Mouse (Mus musculus): Measurements from ENCODE around the gene Twist2. TPM values are rescaled to one million over a fixed set of nuclear protein-coding genes. Genes with fewer than 3 reads are reported as not detected.

The Twist2 gene
- polyA plus RNA-seq, 1 experiment from 2014 or later: 7.8 TPM

- DNase-seq (ENCODE audit: low spot score, missing footprints) (peak; percentile 74), ATAC-seq (ENCODE audit: low FRiP score) (no peak)
- Histone ChIP-seq H3K4me3 (ENCODE audit: low read depth, low read length) (no peak overlapping the region), H3K36me3 (ENCODE audit: control insufficient read depth, insufficient read depth, low read length) (no peaks in the 10 kb centered on the region), H3K27me3 (ENCODE audit: control insufficient read depth, insufficient read depth, low read length) (no peaks in the 10 kb centered on the region), H3K27ac (ENCODE audit: low read depth, low read length) (no peak overlapping the region), H3K4me1 (ENCODE audit: control insufficient read depth, insufficient read depth, low read length) (no peaks in the 10 kb centered on the region), H3K9ac (ENCODE audit: low read length) (no peak overlapping the region), H3K9me3 (ENCODE audit: control insufficient read depth, low read length) (no peaks in the 10 kb centered on the region), H3K4me2 (no peak overlapping the region)
- 49% methylated on average over 12 of the region's 12 CpGs for WGBS
Observed at GRCm38 (mm10) chr1:91770221-91770624, 31.0 kb upstream of the Twist2 start.

- peak; percentile 78 for DNase-seq (ENCODE audit: low spot score, missing footprints)
- no peaks in the 10 kb centered on the region for H3K9me3 ChIP-seq (ENCODE audit: control insufficient read depth, low read length)
- no peak overlapping the region for H3K4me3 ChIP-seq (ENCODE audit: low read depth, low read length)
- no peak overlapping the region for H3K4me2 ChIP-seq
- 24% methylated on average over 10 of the region's 10 CpGs for WGBS
- no peaks in the 10 kb centered on the region for H3K27me3 ChIP-seq (ENCODE audit: control insufficient read depth, insufficient read depth, low read length)
- no peak overlapping the region for H3K9ac ChIP-seq (ENCODE audit: low read length)
- no peak for ATAC-seq (ENCODE audit: low FRiP score)
- H3K27ac ChIP-seq (ENCODE audit: low read depth, low read length): no peak overlapping the region
- no peaks in the 10 kb centered on the region for H3K4me1 ChIP-seq (ENCODE audit: control insufficient read depth, insufficient read depth, low read length)
- no peaks in the 10 kb centered on the region for H3K36me3 ChIP-seq (ENCODE audit: control insufficient read depth, insufficient read depth, low read length)
Observed at GRCm38 (mm10) chr1:91770676-91771075, 30.6 kb upstream of the Twist2 start.

GRCm38 (mm10) chr1:91776928-91777327 lies 24.3 kb upstream of the Twist2 start:
- H3K9ac ChIP-seq (ENCODE audit: low read length): no peak overlapping the region
- DNase-seq (ENCODE audit: low spot score, missing footprints) (peak; percentile 66), ATAC-seq (ENCODE audit: low FRiP score) (no peak)
- H3K4me2 ChIP-seq: no peak overlapping the region
- no peak overlapping the region for H3K27ac ChIP-seq (ENCODE audit: low read depth, low read length)
- H3K36me3 ChIP-seq (ENCODE audit: control insufficient read depth, insufficient read depth, low read length): no peaks in the 10 kb centered on the region
- no peaks in the 10 kb centered on the region for H3K27me3 ChIP-seq (ENCODE audit: control insufficient read depth, insufficient read depth, low read length)
- 78% methylated on average over 5 of the region's 5 CpGs for WGBS
- no peak overlapping the region for H3K4me3 ChIP-seq (ENCODE audit: low read depth, low read length)
- no peaks in the 10 kb centered on the region for H3K9me3 ChIP-seq (ENCODE audit: control insufficient read depth, low read length)
- H3K4me1 ChIP-seq (ENCODE audit: control insufficient read depth, insufficient read depth, low read length): no peaks in the 10 kb centered on the region

GRCm38 (mm10) chr1:91779819-91780218 lies 21.4 kb upstream of the Twist2 start:
- H3K36me3 ChIP-seq (ENCODE audit: control insufficient read depth, insufficient read depth, low read length): no peaks in the 10 kb centered on the region
- no peak overlapping the region for H3K9ac ChIP-seq (ENCODE audit: low read length)
- no peak for ATAC-seq (ENCODE audit: low FRiP score)
- WGBS: 92% methylated on average over 4 of the region's 4 CpGs
- no peaks in the 10 kb centered on the region for H3K27me3 ChIP-seq (ENCODE audit: control insufficient read depth, insufficient read depth, low read length)
- no peaks in the 10 kb centered on the region for H3K9me3 ChIP-seq (ENCODE audit: control insufficient read depth, low read length)
- no peak overlapping the region for H3K4me2 ChIP-seq
- H3K27ac ChIP-seq (ENCODE audit: low read depth, low read length): no peak overlapping the region
- H3K4me3 ChIP-seq (ENCODE audit: low read depth, low read length): no peak overlapping the region
- no peaks in the 10 kb centered on the region for H3K4me1 ChIP-seq (ENCODE audit: control insufficient read depth, insufficient read depth, low read length)
- DNase-seq (ENCODE audit: low spot score, missing footprints): no peak

- Histone ChIP-seq H3K9ac (ENCODE audit: low read length) (no peak overlapping the region), H3K36me3 (ENCODE audit: control insufficient read depth, insufficient read depth, low read length) (no peaks in the 10 kb centered on the region), H3K4me3 (ENCODE audit: low read depth, low read length) (no peak overlapping the region), H3K9me3 (ENCODE audit: control insufficient read depth, low read length) (no peaks in the 10 kb centered on the region), H3K27ac (ENCODE audit: low read depth, low read length) (no peak overlapping the region), H3K4me2 (no peak overlapping the region), H3K27me3 (ENCODE audit: control insufficient read depth, insufficient read depth, low read length) (no peaks in the 10 kb centered on the region), H3K4me1 (ENCODE audit: control insufficient read depth, insufficient read depth, low read length) (no peaks in the 10 kb centered on the region)
- 85% methylated on average over 7 of the region's 7 CpGs for WGBS
- DNase-seq (ENCODE audit: low spot score, missing footprints) (no peak), ATAC-seq (ENCODE audit: low FRiP score) (no peak)
Observed at GRCm38 (mm10) chr1:91781182-91781581, 20.1 kb upstream of the Twist2 start.

GRCm38 (mm10) chr1:91784162-91784561 lies 17.1 kb upstream of the Twist2 start:
- Histone ChIP-seq H3K36me3 (ENCODE audit: control insufficient read depth, insufficient read depth, low read length) (no peaks in the 10 kb centered on the region), H3K4me3 (ENCODE audit: low read depth, low read length) (no peak overlapping the region), H3K4me2 (no peak overlapping the region), H3K27ac (ENCODE audit: low read depth, low read length) (no peak overlapping the region), H3K9me3 (ENCODE audit: control insufficient read depth, low read length) (no peaks in the 10 kb centered on the region), H3K9ac (ENCODE audit: low read length) (no peak overlapping the region), H3K27me3 (ENCODE audit: control insufficient read depth, insufficient read depth, low read length) (no peaks in the 10 kb centered on the region), H3K4me1 (ENCODE audit: control insufficient read depth, insufficient read depth, low read length) (no peaks in the 10 kb centered on the region)
- DNase-seq (ENCODE audit: low spot score, missing footprints) (no peak), ATAC-seq (ENCODE audit: low FRiP score) (no peak)
- WGBS: 81% methylated on average over 3 of the region's 3 CpGs

- H3K4me3 ChIP-seq (ENCODE audit: low read depth, low read length): no peak overlapping the region
- no peak overlapping the region for H3K27ac ChIP-seq (ENCODE audit: low read depth, low read length)
- 63% methylated on average over 3 of the region's 3 CpGs for WGBS
- no peaks in the 10 kb centered on the region for H3K9me3 ChIP-seq (ENCODE audit: control insufficient read depth, low read length)
- DNase-seq (ENCODE audit: low spot score, missing footprints) (no peak), ATAC-seq (ENCODE audit: low FRiP score) (no peak)
- no peak overlapping the region for H3K4me2 ChIP-seq
- H3K27me3 ChIP-seq (ENCODE audit: control insufficient read depth, insufficient read depth, low read length): peaks cover 43% of the 10 kb centered on the region
- H3K9ac ChIP-seq (ENCODE audit: low read length): no peak overlapping the region
- no peaks in the 10 kb centered on the region for H3K36me3 ChIP-seq (ENCODE audit: control insufficient read depth, insufficient read depth, low read length)
- H3K4me1 ChIP-seq (ENCODE audit: control insufficient read depth, insufficient read depth, low read length): peaks cover 17% of the 10 kb centered on the region
Observed at GRCm38 (mm10) chr1:91799323-91799722, 1.9 kb upstream of the Twist2 start.

GRCm38 (mm10) chr1:91800348-91800747 lies 913 bp upstream of the Twist2 start:
- Histone ChIP-seq H3K27ac (ENCODE audit: low read depth, low read length) (no peak overlapping the region), H3K4me3 (ENCODE audit: low read depth, low read length) (peak overlapping the region; percentile 44; the same call in 1 of the 2 replicates), H3K27me3 (ENCODE audit: control insufficient read depth, insufficient read depth, low read length) (peaks cover 45% of the 10 kb centered on the region), H3K9ac (ENCODE audit: low read length) (no peak overlapping the region), H3K4me2 (peak overlapping the region; percentile 81), H3K4me1 (ENCODE audit: control insufficient read depth, insufficient read depth, low read length) (peaks cover 17% of the 10 kb centered on the region), H3K9me3 (ENCODE audit: control insufficient read depth, low read length) (no peaks in the 10 kb centered on the region), H3K36me3 (ENCODE audit: control insufficient read depth, insufficient read depth, low read length) (no peaks in the 10 kb centered on the region)
- 19% methylated on average over 13 of the region's 13 CpGs for WGBS
- ATAC-seq (ENCODE audit: low FRiP score) (no peak), DNase-seq (ENCODE audit: low spot score, missing footprints) (no peak)

GRCm38 (mm10) chr1:91801844-91802366 lies 644 bp downstream of the Twist2 start:
- DNase-seq (ENCODE audit: low spot score, missing footprints) (peak; percentile 90), ATAC-seq (ENCODE audit: low FRiP score) (no peak)
- H3K4me1 ChIP-seq (ENCODE audit: control insufficient read depth, insufficient read depth, low read length): peaks cover 17% of the 10 kb centered on the region
- WGBS: 3% methylated on average over 45 of the region's 45 CpGs
- H3K4me2 ChIP-seq: peak overlapping the region; percentile 81
- no peak overlapping the region for H3K27ac ChIP-seq (ENCODE audit: low read depth, low read length)
- H3K27me3 ChIP-seq (ENCODE audit: control insufficient read depth, insufficient read depth, low read length): peaks cover 45% of the 10 kb centered on the region
- H3K36me3 ChIP-seq (ENCODE audit: control insufficient read depth, insufficient read depth, low read length): no peaks in the 10 kb centered on the region
- H3K4me3 ChIP-seq (ENCODE audit: low read depth, low read length): peak overlapping the region; percentile 44
- H3K9ac ChIP-seq (ENCODE audit: low read length): no peak overlapping the region
- H3K9me3 ChIP-seq (ENCODE audit: control insufficient read depth, low read length): no peaks in the 10 kb centered on the region

All from midbrain, embryonic 11.5 days (tissue).